Mouse (Mus musculus) Muller cell, postnatal 12 days (primary cell): ENCODE measurements around the gene Ptprn.
"Not testable (repeated sequence)": the region's sequence is repeated elsewhere in the genome, so short reads cannot be mapped to it uniquely, and the experiment has no call there.

Experiments
- DNase-seq: peaks from one replicate; pipeline ENCODE4 v3.0.0-alpha.2; 2015; ENCODE audit errors: inconsistent ontology term

The Ptprn gene

DNA sequence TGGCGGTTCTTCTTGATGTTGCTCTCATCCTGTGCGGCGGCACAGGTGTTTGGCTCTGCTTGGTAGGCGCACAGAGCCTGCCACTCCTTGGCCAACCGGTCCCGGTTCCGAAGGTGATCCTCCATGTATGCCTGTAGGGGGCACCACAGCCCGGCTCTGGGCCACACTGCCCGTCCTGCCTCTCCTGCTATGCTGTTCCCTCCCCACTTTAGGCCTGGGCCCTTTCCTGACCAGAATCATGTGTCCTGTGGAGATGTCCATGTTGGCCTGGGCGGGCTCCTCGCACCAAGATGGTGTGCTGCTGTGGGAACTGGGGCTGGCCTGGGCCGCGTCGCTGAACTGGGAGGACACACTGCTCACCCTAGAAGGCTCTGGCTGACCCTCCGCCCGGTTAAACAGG lies 11.3 kb downstream of the Ptprn start:
- no peak for DNase-seq

DNA sequence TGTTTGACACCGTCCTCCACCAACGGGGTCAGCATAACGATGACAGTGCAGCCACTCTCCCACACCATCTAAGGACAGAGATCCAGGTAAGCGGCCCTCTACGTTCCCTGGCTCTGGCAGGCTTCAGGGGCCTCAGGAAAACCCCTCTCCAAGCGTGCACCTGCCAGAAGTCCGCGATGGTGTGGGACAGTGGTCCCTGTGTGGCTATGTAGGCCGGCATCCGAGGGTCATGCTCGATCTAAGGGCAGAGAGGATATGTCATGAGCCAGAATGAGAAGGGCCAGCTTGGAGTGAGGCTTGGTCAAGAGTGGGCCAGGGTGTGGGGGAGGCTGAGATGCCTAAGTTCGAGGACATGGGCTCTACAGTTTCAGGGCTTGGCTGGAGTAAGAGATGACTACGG lies 12.0 kb downstream of the Ptprn start:
- DNase-seq = no peak

DNA sequence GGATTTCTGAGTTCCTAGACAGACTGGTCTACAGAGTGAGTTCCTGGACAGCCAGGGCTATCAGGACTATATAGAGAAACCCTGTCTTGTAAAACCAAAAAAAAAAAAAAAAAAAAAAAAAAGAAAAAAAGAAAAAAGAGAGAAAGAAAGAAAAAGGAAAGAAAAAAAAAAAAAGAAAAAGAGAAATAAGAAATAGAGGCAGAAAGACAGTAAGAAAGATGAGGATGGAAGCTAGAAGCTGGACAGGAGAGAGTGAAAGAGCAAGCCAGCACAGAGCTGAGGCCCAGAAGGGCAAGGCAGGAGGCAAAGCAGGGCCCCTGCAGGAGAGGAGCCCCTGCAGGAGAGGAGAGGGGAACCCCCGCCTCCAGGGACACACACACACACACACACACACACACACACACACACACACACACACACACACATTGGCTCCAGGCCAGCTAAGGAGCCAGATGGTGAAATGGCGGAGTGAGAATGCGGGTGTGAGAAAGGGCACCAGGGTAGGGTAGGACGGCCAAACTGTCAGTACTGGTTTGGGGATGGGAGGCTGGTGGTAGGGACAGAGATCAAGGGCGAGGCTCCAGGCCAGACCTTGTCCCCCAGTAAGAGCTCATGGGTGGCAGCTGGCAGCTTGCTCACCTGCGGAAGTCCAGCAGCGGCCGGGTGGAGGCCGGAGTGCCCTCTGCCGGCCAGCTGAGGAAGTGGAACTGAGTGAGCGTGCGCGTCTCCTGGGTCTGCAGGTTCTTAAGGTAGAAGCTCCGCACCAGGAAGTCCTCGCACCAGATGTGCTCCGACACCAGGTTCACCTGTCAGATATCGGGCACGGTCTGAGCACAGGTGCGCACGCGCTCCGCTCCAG lies 13.0 kb downstream of the Ptprn start:
- peak; percentile 72 for DNase-seq

GRCm38 (mm10) chr1:75250498-75250897 lies 13.8 kb downstream of the Ptprn start:
- no peak for DNase-seq

GRCm38 (mm10) chr1:75248041-75248772 lies 16.1 kb downstream of the Ptprn start:
- peak; percentile 97 for DNase-seq

GRCm38 (mm10) chr1:75247071-75247930 lies 17.0 kb downstream of the Ptprn start:
- DNase-seq = no peak

DNA sequence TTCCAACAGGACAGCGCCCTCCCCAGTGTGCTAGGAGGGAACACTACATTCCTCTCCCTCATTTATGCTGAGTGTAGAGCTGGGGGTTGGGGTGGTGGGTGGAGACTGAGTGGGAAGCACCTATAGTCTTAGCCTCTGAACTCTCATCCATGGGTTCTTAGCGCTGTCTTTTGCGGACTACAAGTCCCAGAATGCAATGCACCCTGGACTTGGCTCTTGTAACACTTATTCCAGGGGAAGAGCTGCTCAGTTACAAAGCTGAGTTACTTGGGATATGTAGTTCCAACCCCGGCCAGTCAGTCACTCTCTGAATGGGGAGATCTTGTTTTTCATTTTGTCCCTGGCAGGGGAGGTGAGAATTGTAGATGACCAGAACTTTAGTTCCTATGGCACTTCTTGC lies 19.5 kb downstream of the Ptprn start:
- peak; percentile 43 for DNase-seq

GRCm38 (mm10) chr1:75244175-75244826 lies 20.0 kb downstream of the Ptprn start:
- DNase-seq = no peak

GRCm38 (mm10) chr1:75243411-75243810 lies 20.9 kb downstream of the Ptprn start:
- DNase-seq = no peak

DNA sequence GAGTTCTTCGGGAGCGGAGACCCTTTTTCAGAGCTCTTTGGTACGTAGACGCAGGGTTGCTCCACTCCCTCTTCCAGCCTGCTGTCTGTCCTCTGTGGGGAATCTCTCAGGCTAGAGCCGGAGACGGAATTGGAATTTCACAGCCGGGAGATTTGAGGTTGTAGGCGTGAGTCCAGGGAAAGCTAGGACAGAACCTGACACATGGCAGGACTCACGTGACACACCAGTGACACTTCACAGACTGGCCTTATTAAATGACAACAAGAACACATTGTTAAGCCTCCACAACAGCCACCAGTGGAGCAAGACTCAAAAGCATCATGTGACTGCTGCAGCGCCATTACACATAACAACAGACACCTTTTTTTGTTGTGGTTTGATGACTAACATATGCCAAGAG lies 24.7 kb downstream of the Ptprn start:
- no peak for DNase-seq

- peak; percentile 89 for DNase-seq
Measured at GRCm38 (mm10) chr1:75236117-75237050, 27.9 kb downstream of the Ptprn start, which contains the start of gene Dnajb2. Gene Dnajb2 (plus strand): TSS chr1:75236406.

DNA sequence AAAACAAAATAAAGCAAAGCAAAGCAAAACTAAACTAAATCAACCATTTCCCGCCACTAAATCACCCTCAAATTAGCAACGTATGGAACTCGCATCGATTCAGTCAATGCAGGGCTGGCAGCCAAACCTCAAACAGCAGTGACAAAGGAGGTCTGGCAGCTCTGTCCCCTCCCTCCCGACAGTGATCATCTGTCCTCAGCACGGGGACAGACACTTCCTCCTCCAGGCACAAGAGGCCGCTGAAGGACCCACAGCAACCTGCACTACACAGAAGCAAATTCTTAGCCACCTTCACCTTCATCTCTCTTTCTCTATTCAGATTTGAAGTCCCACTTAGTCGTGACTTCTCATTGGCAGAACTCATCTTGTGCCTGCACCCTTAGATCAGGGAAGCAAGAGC lies 29.7 kb downstream of the Ptprn start:
- peak; percentile 75 for DNase-seq

GRCm38 (mm10) chr1:75232489-75232888 lies 31.8 kb downstream of the Ptprn start:
- not testable (repeated sequence) for DNase-seq

GRCm38 (mm10) chr1:75231664-75232152 lies 32.6 kb downstream of the Ptprn start, which contains the start of gene A630095N17Rik:
Gene A630095N17Rik (minus strand): TSS chr1:75232102.
- DNase-seq = no peak

- DNase-seq = peak; percentile 42
Measured at GRCm38 (mm10) chr1:75231224-75231623, 33.1 kb downstream of the Ptprn start.

- no peak for DNase-seq
Measured at GRCm38 (mm10) chr1:75230335-75230994, 33.8 kb downstream of the Ptprn start.

- no peak for DNase-seq
Measured at GRCm38 (mm10) chr1:75229158-75229557, 35.1 kb downstream of the Ptprn start.

DNA sequence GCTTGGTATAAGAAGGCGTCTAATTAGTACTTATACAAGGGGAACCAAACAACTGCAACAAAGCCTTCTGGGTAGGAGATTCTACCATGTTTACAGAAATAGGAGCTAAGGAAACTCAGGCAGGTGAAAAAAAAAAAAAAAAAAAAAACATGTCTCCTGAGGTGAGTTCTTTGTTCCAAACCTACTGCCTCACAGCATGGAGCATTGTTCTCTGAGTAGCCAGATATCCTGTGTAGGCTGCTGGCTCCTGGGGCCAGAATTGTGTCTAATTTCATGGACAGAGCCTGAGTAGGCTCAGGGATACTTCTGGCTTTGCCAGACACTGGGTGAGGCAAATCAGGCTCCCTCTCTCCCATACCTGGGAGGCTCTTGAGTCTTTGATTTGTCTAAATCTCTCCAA lies 36.6 kb downstream of the Ptprn start:
- no peak for DNase-seq

DNA sequence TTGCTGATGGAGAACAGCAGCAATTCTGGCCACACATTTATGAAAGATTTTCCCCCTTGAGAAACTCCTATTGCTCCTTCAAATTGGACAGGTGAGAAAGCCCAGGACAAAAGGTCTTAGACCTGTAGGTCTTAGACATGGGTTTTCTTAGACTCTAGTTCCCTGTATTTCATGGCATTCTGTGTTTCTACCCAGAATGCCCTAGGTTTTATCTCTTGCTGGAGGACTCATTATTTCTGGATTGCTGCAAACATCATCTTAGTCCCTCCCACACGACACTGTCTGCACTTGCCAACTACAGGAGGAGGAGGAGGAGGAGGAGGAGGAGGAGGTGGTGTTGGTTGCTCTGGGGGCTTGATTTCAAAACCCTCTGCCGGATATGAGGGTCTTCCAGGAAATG lies 38.2 kb downstream of the Ptprn start:
- DNase-seq = no peak
